Mouse (Mus musculus) G1E-ER4 (cell line): Measurements from ENCODE around the gene Bhmt2. TPM values are rescaled to one million over a fixed set of nuclear protein-coding genes. Genes with fewer than 3 reads are reported as not detected.

Experiments
- GATA1 ChIP-seq: IDR thresholded peaks from one replicate; pipeline ENCODE4 v1.8.0; 2012; ENCODE audit warnings: low read length, inconsistent platforms
- polyA plus RNA-seq: library from polyadenylated mRNA; stranded (reverse); fragments of >175 nt; gene quantifications from 2 replicates; pipeline ENCODE4 v1.2.3, GENCODE M21; 2012

The Bhmt2 gene
- polyA plus RNA-seq, result not detected in 2 replicates

DNA sequence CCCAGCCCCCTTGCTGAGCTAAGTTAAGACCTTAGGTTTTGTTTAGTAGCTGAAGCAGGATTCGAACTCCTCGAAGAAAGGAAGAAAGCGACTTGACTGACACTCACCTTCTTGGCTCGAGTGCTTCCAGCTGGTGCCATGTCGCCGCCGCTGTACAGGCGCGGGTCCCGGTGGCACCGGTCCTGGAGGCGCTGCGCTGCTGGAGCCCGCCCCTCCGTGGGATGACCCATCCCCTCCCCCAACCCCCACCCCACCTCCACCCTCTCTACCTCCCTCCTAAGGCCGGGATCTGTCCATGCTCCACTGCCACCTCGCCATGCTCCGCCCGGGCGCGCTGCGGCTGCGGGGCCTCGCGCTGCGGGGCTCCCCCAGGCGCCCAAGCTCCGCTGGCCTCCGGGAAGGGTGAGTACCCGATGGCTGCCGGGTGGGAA lies at the start of gene Bhmt2, which contains the start of gene Dmgdh:
Gene Bhmt2 (minus strand): TSS at position 172 of the 431 bp plus-strand sequence.
Gene Dmgdh (plus strand): TSS at position 303 of the 431 bp plus-strand sequence.
- TF ChIP-seq GATA1, result no peak

- TF ChIP-seq GATA1, result no peak
These were observed 49.4 kb upstream of the Bhmt2 start for GRCm38 (mm10) chr13:93723455-93723854.

DNA sequence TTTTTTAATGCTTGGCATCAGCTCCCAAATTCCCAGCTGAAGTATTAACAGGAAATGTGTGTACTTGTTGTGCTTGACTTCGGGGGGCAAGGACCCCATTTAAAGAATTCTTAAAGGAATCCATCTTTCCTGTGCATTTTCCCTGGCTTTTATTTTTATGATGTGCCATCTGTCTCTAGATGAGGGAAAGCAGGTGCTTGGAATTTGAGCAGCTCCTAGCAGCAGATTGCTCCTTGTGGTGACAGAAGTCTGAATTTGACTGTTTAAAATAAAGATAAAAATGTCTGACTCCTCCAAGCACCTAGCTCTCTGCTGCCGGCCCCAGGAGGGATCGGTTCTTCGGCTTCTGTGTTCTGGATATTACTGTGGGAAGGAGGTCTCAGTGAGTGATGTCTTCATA lies 47.8 kb upstream of the Bhmt2 start:
- no peak for TF ChIP-seq GATA1

GRCm38 (mm10) chr13:93718948-93719347 lies 44.8 kb upstream of the Bhmt2 start:
- no peak for TF ChIP-seq GATA1

DNA sequence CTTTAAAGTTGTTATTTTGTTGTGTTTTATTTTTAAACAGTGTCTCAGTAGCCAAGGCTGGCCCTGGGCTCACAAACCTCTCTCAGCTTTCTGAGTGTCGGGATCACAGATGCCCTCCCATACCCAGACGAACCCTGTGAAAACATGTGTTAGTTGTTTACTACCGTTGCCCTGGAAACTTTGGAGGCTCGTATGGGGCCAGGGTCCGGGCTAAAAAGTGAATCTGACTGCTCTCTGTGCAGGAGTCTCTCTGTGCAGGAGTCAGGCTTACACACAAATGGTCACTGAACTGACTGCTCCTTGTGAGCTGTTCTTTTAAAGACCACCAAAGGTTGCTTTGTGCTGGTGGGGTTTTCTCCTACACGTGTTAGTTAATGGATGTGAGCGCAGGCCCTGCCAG lies 43.0 kb upstream of the Bhmt2 start:
- no peak for TF ChIP-seq GATA1

- TF ChIP-seq GATA1, result no peak
These were observed 39.7 kb upstream of the Bhmt2 start for GRCm38 (mm10) chr13:93713826-93714225.

GRCm38 (mm10) chr13:93712362-93712761 lies 38.3 kb upstream of the Bhmt2 start:
- TF ChIP-seq GATA1, result no peak

GRCm38 (mm10) chr13:93711226-93711625 lies 37.1 kb upstream of the Bhmt2 start:
- TF ChIP-seq GATA1, result no peak

DNA sequence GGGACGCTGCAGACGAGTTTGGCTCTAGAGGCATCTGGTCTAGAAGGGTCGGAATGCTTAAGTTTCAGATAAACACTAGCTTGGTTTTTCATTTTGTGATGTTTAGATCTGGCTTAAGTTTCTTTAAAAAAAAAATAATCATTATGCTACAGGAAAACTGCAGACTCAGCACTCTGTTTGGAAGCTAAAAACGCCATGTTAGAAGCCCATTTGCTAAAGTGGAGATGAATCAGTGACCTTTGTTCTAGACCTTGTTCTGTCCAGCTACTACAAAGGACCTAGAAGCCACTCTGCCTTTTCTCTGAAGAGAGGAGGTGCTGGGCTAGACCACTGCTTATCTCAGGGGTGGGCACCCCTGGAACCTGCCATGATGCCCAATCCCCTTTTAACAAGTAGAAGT lies 36.2 kb upstream of the Bhmt2 start:
- no peak for TF ChIP-seq GATA1

GRCm38 (mm10) chr13:93707271-93707670 lies 33.2 kb upstream of the Bhmt2 start:
- TF ChIP-seq GATA1, result no peak

DNA sequence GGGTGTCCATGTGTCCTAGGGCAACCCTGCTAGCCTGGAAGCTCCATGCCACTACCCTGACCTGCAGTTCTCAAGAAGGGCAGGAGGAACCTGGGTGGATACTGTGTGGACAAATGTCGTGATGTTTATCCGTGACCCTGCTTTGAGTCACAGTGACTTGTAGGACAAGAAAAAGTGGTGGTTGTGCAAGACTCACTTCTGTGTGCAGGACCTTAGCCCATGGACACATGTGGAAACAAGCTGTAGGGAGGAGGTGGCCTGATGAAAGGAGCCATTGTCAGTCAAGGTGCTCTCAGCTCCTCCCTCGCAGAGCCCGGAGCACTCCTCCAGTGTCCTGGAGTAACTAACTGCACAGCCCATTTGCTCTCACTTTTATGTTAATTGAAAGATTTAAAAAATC lies 31.6 kb upstream of the Bhmt2 start:
- TF ChIP-seq GATA1, result no peak

GRCm38 (mm10) chr13:93698866-93699265 lies 24.8 kb upstream of the Bhmt2 start:
- no peak for TF ChIP-seq GATA1

DNA sequence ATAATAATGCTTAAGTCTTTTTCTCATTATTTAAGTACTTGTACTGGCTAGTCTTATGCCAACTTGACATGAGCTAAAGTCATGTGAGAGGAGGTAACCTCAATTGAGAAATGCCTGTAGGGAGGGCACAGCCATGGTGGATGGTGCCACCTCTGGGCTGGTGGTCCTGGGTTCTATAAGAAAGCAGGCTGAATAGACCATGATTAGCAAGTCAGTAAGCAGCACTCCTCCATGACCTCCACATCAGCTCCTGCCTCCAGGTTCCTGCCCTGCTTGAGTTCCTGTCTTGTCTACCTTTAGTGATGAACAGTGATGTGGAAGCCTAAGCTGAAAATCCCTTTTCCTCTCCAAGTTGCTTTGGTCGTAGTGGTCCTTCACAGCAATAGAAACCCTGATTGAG lies 16.7 kb upstream of the Bhmt2 start:
- TF ChIP-seq GATA1, result no peak

DNA sequence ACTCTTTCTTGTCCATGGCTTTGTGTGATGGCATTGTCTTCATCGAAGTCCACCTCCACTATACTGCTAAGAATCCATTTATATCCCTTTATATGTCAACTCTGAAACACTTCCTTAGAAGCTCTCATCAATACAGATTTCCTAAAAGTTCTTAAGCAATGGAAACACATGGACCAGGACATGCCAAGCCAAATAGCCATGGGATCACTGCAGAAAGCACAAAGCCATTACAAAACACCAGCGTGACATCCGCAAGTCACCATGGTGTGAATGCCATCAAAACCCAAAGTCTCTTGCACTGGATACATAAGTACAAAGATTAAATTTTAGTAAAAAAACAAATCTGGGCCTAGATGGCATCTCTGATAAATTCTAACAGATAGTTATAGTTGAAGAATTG lies 15.5 kb upstream of the Bhmt2 start:
- TF ChIP-seq GATA1, result no peak

DNA sequence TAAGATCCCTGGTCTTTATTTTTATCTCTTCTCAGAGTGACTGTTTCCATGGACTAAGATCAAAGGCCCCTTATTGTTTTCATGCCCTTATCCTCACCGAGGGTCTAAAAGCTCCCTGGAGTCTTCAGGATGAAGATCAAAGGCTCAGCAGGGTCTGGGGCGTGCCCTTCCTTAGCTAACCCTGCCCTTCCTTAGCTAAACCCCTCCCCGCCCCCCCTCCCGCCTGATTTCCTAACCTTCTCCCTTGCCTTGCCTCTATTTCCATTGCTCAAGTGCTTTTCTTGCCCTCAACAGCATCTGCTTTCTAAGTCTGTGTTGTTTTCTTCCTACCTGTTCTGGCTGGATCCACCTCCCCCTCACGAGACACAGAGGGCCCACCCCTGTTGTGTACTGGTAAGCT lies 13.2 kb upstream of the Bhmt2 start:
- TF ChIP-seq GATA1, result no peak

DNA sequence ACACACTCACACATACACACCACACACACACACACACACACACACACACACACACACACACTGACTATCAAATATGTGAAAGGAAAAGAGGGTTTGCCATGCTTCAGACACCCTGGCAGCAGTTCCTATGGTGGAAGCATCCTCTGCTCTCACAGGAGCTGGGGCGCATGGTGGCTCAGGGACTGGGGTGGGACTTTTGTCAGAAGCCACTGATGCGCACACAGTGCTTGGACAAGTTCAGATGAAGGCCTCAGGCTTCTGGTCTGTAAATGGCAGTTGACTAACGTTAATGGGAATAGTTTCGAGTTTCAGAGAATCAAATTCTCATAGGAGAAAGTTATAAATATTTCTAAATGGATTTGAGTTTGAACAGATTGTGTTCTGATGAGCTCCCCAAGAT lies 11.1 kb upstream of the Bhmt2 start:
- TF ChIP-seq GATA1, result no peak

- no peak for TF ChIP-seq GATA1
These were observed 9.2 kb upstream of the Bhmt2 start for GRCm38 (mm10) chr13:93683336-93683735.

DNA sequence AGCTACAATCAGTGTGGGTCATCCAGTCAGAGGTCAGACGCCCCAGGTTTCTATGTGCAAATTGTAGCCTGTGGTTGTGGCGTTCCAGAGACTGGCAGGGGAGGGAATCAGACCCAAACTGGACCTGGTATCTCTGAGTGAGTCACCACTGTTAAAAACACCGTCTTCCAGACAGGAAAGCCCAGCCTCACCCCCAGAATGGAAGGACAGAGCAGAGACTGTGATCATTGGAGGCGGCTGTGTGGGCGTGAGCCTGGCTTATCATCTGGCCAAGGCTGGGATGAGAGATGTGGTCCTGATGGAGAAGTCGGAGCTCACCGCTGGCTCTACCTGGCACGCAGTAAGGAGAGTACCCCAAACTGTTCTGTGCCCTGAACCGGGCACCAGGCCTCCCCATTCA lies 2.8 kb upstream of the Bhmt2 start:
- no peak for TF ChIP-seq GATA1
